Mouse (Mus musculus) C2C12 (cell line): ENCODE measurements around the gene Dnajc5g.

Experiments used
- CTCF ChIP-seq: IDR thresholded peaks from one replicate; pipeline ENCODE4 v1.5.1; 2011; ENCODE audit not compliant: control insufficient read depth, insufficient read depth, insufficient read length
- MAX ChIP-seq: IDR thresholded peaks from one replicate; pipeline ENCODE4 v1.6.1; 2011; ENCODE audit warnings: mild to moderate bottlenecking, control low read depth
- MYOD1 ChIP-seq: IDR thresholded peaks from one replicate; pipeline ENCODE4 v1.6.1; 2011; ENCODE audit warnings: low read depth; ENCODE audit not compliant: control insufficient read depth, insufficient read length
- USF1 ChIP-seq: IDR thresholded peaks from one replicate; pipeline ENCODE4 v1.6.1; 2011; ENCODE audit warnings: low read depth, mild to moderate bottlenecking, control low read depth, moderate library complexity

DNA sequence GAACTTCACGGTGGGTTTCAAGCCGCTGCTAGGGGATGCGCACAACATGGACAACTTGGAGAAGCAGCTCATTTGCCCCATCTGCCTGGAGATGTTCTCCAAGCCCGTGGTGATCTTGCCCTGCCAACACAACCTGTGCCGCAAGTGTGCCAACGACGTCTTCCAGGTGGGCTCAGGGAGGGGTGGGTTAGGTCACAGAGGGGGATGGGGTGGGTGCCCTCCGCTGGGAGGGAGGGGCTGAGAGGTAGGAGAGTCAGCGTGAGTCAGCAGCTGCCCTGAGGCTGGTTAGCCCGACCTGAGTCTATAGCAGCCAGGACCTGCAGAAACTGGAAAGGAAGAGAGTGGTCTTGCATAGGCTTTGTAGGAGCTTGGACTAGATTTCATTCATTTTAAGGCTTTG is 10.8 kb downstream of the Dnajc5g start:
- no peak for TF ChIP-seq MYOD1
- TF ChIP-seq CTCF = no peak
- TF ChIP-seq MAX = no peak
- TF ChIP-seq USF1 = no peak
